Mouse (Mus musculus) forebrain, embryonic 16.5 days (tissue): ENCODE measurements around the gene Ush2a. TPM values are rescaled to one million over a fixed set of nuclear protein-coding genes. Genes with fewer than 3 reads are reported as not detected.

Experiments
- ATAC-seq: fragments of 200-750 bp; cut with Nextera tagmentation; 2 replicates; pipeline ENCODE4 v1.8.0; 2017; ENCODE audit warnings: mild to moderate bottlenecking, moderate library complexity
- H3K27ac ChIP-seq: fragments of 300-500 bp; sonication (generic); 2 replicates; pipeline ENCODE4 v1.5.1; 2014; ENCODE audit warnings: low read length, control low read depth
- H3K27me3 ChIP-seq: fragments of 300-500 bp; sonication (generic); replicated peaks from 2 replicates; pipeline ENCODE4 v1.6.1; 2014; ENCODE audit warnings: low read length; ENCODE audit not compliant: control insufficient read depth, insufficient read depth
- H3K36me3 ChIP-seq: fragments of 300-500 bp; sonication (generic); 2 replicates; pipeline ENCODE4 v1.6.1; 2014; ENCODE audit not compliant: control insufficient read depth, insufficient read depth
- H3K4me1 ChIP-seq: fragments of 300-500 bp; sonication (generic); replicated peaks from 2 replicates; pipeline ENCODE4 v1.6.1; 2014; ENCODE audit warnings: low read length; ENCODE audit not compliant: control insufficient read depth, insufficient read depth
- H3K4me2 ChIP-seq: fragments of 300-500 bp; sonication (generic); 2 replicates; pipeline ENCODE4 v1.6.1; 2014; ENCODE audit warnings: mild to moderate bottlenecking, low read length, control low read depth
- H3K4me3 ChIP-seq: fragments of 300-500 bp; sonication (generic); replicated peaks from 2 replicates; pipeline ENCODE4 v1.5.1; 2014; ENCODE audit warnings: mild to moderate bottlenecking, low read length, control low read depth
- H3K9ac ChIP-seq: fragments of 300-500 bp; sonication (generic); replicated peaks from 2 replicates; pipeline ENCODE4 v1.6.1; 2014; ENCODE audit warnings: low read depth, low read length, control low read depth
- H3K9me3 ChIP-seq: fragments of 300-500 bp; sonication (generic); 2 replicates; pipeline ENCODE4 v1.6.1; 2016; ENCODE audit warnings: low read length; ENCODE audit not compliant: control insufficient read depth
- WGBS: fragments of 180-500 bp; shearing (Covaris S2); extraction: QIAGEN DNeasy Blood & Tissue Kit; methylation state at CpG from one replicate; pipeline ENCODE4 v1.1.7; 2014; 5-methylcytosine and 5-hydroxymethylcytosine counted together
- polyA plus RNA-seq: library from polyadenylated mRNA; unstranded; fragments of >200 nt; fragmentation: Nextera tagmentation; extraction: Ambion mirVana; gene quantifications from 2 replicates; pipeline ENCODE4 v1.2.1, GENCODE M21; 2015

Ush2a gene
- polyA plus RNA-seq, 1 experiment from 2014 or later = 0.32 TPM

DNA sequence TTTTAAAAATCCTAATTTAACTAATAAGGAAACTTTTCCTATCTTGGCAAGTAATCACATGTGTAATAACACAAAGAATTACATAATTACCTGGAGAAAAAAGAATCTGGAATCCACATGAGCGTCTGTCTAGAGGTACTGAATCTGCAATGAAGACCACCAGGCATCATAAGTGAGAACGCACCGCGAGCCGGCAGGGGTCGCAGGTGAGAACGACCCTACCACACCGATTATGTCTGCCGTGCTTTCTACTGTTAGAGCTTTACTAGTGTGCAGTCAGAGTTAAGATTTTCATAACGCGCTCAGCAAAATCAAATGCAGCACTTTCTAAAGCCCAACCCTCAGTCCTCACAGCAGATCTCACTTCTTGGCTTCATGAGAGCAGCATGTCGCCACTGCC is 740.0 kb downstream of the Ush2a start:
- ATAC-seq = no peak
- peaks cover 6% of the 10 kb centered on the region for H3K36me3 ChIP-seq
- H3K9ac ChIP-seq = no peak overlapping the region
- no peak overlapping the region for H3K4me3 ChIP-seq
- no peaks in the 10 kb centered on the region for H3K27me3 ChIP-seq
- peaks cover 20% of the 10 kb centered on the region for H3K4me1 ChIP-seq
- WGBS = 94% methylated on average over 12 of the region's 12 CpGs
- H3K27ac ChIP-seq = no peak overlapping the region
- H3K9me3 ChIP-seq = no peaks in the 10 kb centered on the region
- no peak overlapping the region for H3K4me2 ChIP-seq

DNA sequence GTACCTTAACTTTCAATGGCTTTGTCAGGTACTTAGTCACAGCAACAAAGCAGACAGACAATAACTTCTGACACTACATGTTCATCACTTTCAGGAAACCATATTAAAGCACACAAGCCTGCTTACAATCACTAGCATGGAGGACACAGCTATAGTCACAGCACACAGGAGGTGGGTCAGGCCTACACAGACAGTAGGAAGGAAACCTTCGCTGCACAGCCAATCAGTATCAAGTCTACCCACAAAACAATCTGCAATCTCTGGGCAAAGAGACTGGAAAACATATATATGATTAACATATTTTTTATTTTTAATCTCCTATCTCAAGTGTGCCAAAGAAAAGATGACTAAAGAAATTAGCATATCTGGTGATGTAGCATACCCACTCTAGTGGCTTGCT is 743.0 kb downstream of the Ush2a start:
- H3K4me1 ChIP-seq = peaks cover 22% of the 10 kb centered on the region
- 97% methylated on average over 1 of the region's 1 CpGs for WGBS
- H3K4me2 ChIP-seq = no peak overlapping the region
- H3K27me3 ChIP-seq = no peaks in the 10 kb centered on the region
- H3K36me3 ChIP-seq = no peaks in the 10 kb centered on the region
- H3K4me3 ChIP-seq = no peak overlapping the region
- ATAC-seq = no peak
- H3K27ac ChIP-seq = no peak overlapping the region
- no peaks in the 10 kb centered on the region for H3K9me3 ChIP-seq
- H3K9ac ChIP-seq = no peak overlapping the region

DNA sequence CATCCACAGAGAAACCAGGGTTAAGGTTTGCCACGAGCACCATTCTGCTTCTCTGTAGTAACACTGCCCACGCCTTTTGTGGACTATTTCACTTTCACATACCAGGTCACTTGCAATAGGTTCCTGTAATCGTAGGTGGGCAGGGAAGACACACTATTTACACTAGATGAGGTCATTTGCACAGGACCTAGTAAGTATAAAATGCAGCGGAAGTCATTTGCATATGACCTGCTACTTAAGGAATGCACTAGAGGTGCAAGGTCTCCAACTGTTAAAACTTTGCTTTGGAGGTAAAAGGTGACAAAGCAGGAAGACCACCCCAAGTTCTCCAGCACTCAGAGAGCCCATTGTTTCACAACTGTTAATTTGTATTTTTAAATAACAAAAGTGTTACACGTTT is 744.4 kb downstream of the Ush2a start:
- Histone ChIP-seq H3K27ac (no peak overlapping the region), H3K9ac (no peak overlapping the region), H3K36me3 (no peaks in the 10 kb centered on the region), H3K9me3 (no peaks in the 10 kb centered on the region), H3K4me3 (no peak overlapping the region), H3K27me3 (no peaks in the 10 kb centered on the region), H3K4me2 (peak overlapping the region; percentile 96), H3K4me1 (peaks cover 22% of the 10 kb centered on the region)
- WGBS = 70% methylated on average over 5 of the region's 5 CpGs
- ATAC-seq = no peak

GRCm38 (mm10) chr1:189006826-189007225 is 745.0 kb downstream of the Ush2a start:
- WGBS = 3% methylated on average over 7 of the region's 7 CpGs
- peak overlapping the region; percentile 93 for H3K9ac ChIP-seq
- H3K4me1 ChIP-seq = peaks cover 22% of the 10 kb centered on the region
- no peak overlapping the region for H3K27ac ChIP-seq
- H3K36me3 ChIP-seq = no peaks in the 10 kb centered on the region
- no peaks in the 10 kb centered on the region for H3K27me3 ChIP-seq
- peak overlapping the region; percentile 96 for H3K4me2 ChIP-seq
- ATAC-seq = no peak; the same call in 1 of the 2 replicates
- peak overlapping the region; percentile 99 for H3K4me3 ChIP-seq
- no peaks in the 10 kb centered on the region for H3K9me3 ChIP-seq

- Histone ChIP-seq H3K27me3 (no peaks in the 10 kb centered on the region; the same call in 1 of the 2 replicates), H3K4me3 (peak within 1 kb of the TSS; percentile 99), H3K27ac (peak within 1 kb of the TSS; percentile 54), H3K4me2 (peak within 1 kb of the TSS; percentile 96), H3K9ac (peak within 1 kb of the TSS; percentile 93), H3K4me1 (peaks cover 22% of the 10 kb centered on the region), H3K9me3 (no peaks in the 10 kb centered on the region), H3K36me3 (no peaks in the 10 kb centered on the region)
- peak; percentile 92 for ATAC-seq
- WGBS = under 1% methylated on average over 68 of the region's 74 CpGs
These were observed 745.6 kb downstream of the Ush2a start, which contains the start of gene Kctd3 for GRCm38 (mm10) chr1:189007239-189007979. TSS of gene Kctd3 (minus strand) at chr1:189007841.

DNA sequence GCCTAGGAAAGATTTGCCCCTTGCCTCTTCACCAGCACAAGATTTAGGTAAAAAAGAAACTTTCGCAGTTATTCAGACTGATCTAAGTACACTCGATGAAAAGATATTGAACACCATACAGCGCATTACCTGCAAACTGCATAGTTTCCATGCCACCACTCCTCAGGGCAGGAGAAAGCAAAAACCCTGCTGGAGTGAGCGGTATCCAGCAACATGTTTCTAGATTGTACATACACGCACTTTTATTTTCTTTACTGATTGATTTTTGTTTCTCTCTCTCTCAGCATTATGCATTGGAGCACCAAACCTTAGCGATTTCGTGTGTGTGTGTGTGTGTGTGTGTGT is 746.1 kb downstream of the Ush2a start:
- H3K4me2 ChIP-seq = peak overlapping the region; percentile 33
- no peaks in the 10 kb centered on the region; the same call in 1 of the 2 replicates for H3K27me3 ChIP-seq
- whole genome bisulfite sequencing = 51% methylated on average over 7 of the region's 7 CpGs
- ATAC-seq = peak; percentile 68
- H3K4me1 ChIP-seq = peaks cover 24% of the 10 kb centered on the region
- no peaks in the 10 kb centered on the region for H3K9me3 ChIP-seq
- H3K9ac ChIP-seq = no peak overlapping the region
- H3K4me3 ChIP-seq = peak overlapping the region; percentile 99
- no peak overlapping the region for H3K27ac ChIP-seq
- no peaks in the 10 kb centered on the region for H3K36me3 ChIP-seq

GRCm38 (mm10) chr1:189010671-189011070 is 748.8 kb downstream of the Ush2a start:
- H3K9ac ChIP-seq = no peak overlapping the region

GRCm38 (mm10) chr1:189012846-189013586 is 751.2 kb downstream of the Ush2a start:
- no peaks in the 10 kb centered on the region for H3K36me3 ChIP-seq
- H3K27ac ChIP-seq = no peak overlapping the region
- no peaks in the 10 kb centered on the region for H3K9me3 ChIP-seq
- no peak overlapping the region for H3K9ac ChIP-seq
- WGBS = 10% methylated on average over 16 of the region's 16 CpGs
- no peak overlapping the region for H3K4me3 ChIP-seq
- no peak overlapping the region for H3K4me2 ChIP-seq
- H3K4me1 ChIP-seq = peaks cover 8% of the 10 kb centered on the region
- ATAC-seq = no peak
- peaks cover 6% of the 10 kb centered on the region; the same call in 1 of the 2 replicates for H3K27me3 ChIP-seq

More at GRCm38 (mm10) chr1:189010671-189011070, 748.8 kb downstream of the Ush2a start:
- ATAC-seq = no peak
- Histone ChIP-seq H3K27ac (no peak overlapping the region), H3K27me3 (peaks cover 6% of the 10 kb centered on the region; the same call in 1 of the 2 replicates), H3K4me1 (peaks cover 21% of the 10 kb centered on the region), H3K4me2 (no peak overlapping the region), H3K9me3 (no peaks in the 10 kb centered on the region), H3K4me3 (no peak overlapping the region), H3K36me3 (no peaks in the 10 kb centered on the region)
- WGBS = 89% methylated on average over 4 of the region's 4 CpGs

GRCm38 (mm10) chr1:189013587-189013921 is 751.7 kb downstream of the Ush2a start:
- no peaks in the 10 kb centered on the region for H3K9me3 ChIP-seq
- peaks cover 8% of the 10 kb centered on the region for H3K4me1 ChIP-seq
- H3K4me2 ChIP-seq = no peak overlapping the region
- H3K4me3 ChIP-seq = no peak overlapping the region
- peaks cover 6% of the 10 kb centered on the region; the same call in 1 of the 2 replicates for H3K27me3 ChIP-seq
- no peaks in the 10 kb centered on the region for H3K36me3 ChIP-seq
- H3K9ac ChIP-seq = no peak overlapping the region
- H3K27ac ChIP-seq = no peak overlapping the region
- no peak for ATAC-seq
- WGBS = 11% methylated on average over 4 of the region's 4 CpGs
